Mouse (Mus musculus) small intestine, adult 2 months (tissue): ENCODE data around the gene Fkbp1a. TPM values are rescaled to one million over a fixed set of nuclear protein-coding genes. Genes with fewer than 3 reads are reported as not detected.

Experiments
- H3K27ac ChIP-seq: fragments of 200-500 bp; 2 replicates; pipeline ENCODE4 v1.5.1; 2012; ENCODE audit warnings: low read depth, low read length, control low read depth, inconsistent platforms; ENCODE audit not compliant: insufficient read depth
- H3K27me3 ChIP-seq: fragments of 200-500 bp; 2 replicates; pipeline ENCODE4 v1.6.1; 2012; ENCODE audit warnings: mild to moderate bottlenecking, moderate library complexity, low read length, inconsistent platforms; ENCODE audit not compliant: control insufficient read depth, insufficient read depth
- H3K36me3 ChIP-seq: fragments of 200-500 bp; 2 replicates; pipeline ENCODE4 v1.6.1; 2012; ENCODE audit warnings: mild to moderate bottlenecking, low read length, control low read depth, inconsistent platforms; ENCODE audit not compliant: control insufficient read depth, insufficient read depth
- H3K4me1 ChIP-seq: fragments of 200-500 bp; 2 replicates; pipeline ENCODE4 v1.6.1; 2012; ENCODE audit warnings: low read length, inconsistent platforms, mixed read lengths; ENCODE audit not compliant: control insufficient read depth, insufficient read depth, insufficient read length
- H3K4me3 ChIP-seq: fragments of 200-500 bp; 2 replicates; pipeline ENCODE4 v1.5.1; 2012; ENCODE audit warnings: low read depth, mild to moderate bottlenecking, control low read depth, inconsistent platforms, low read length, moderate library complexity
- CTCF ChIP-seq: fragments of 200-500 bp; IDR thresholded peaks from 2 replicates; pipeline ENCODE4 v1.5.1; 2012; ENCODE audit warnings: low read depth, mild to moderate bottlenecking, control low read depth, inconsistent platforms, low read length, moderate library complexity, mixed read lengths; ENCODE audit not compliant: insufficient replicate concordance, insufficient read length; ENCODE audit errors: extremely low read depth
- POLR2A ChIP-seq: fragments of 200-500 bp; IDR thresholded peaks from 2 replicates; pipeline ENCODE4 v1.6.1; 2012; ENCODE audit warnings: low read depth, mild to moderate bottlenecking, control low read depth, inconsistent platforms, low read length, moderate library complexity
- WGBS: fragments of 180-500 bp; shearing (Covaris S2); methylation state at CpG from one replicate; pipeline ENCODE4 v1.1.7; 2018; 5-methylcytosine and 5-hydroxymethylcytosine counted together
- polyA plus RNA-seq: library from polyadenylated mRNA; depleted of rRNA; stranded (reverse); fragments of >200 nt; gene quantifications from 2 replicates; pipeline ENCODE4 v1.2.3, GENCODE M21; 2012; rRNA removed

Fkbp1a gene
- polyA plus RNA-seq, 1 experiment = 65.0 TPM

DNA sequence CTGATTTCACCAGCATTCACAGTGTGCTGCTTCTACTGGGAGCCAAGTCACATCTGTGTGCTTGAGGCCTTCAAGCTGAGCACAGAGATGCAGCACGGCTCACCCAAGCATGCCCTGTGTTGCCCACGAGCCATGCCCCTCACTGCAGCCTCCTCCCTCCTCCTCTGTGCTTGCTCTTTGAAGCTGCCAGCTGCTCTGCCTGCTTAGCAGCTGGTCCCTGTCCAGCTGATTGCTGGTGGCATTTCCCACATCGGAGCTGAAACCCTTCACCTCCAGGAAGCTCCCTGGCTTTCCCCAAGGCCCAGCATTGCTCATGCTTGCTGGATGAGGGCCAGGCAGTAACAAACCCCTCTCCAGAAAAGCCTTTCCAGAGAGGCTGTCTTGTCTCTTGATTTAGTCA is 67.7 kb downstream of the Fkbp1a start:
- TF ChIP-seq POLR2A = no peak
- TF ChIP-seq CTCF = no peak
- no peaks in the 10 kb centered on the region for H3K27me3 ChIP-seq
- WGBS = 22% methylated on average over 3 of the region's 3 CpGs
- H3K27ac ChIP-seq = no peak overlapping the region
- no peak overlapping the region for H3K4me3 ChIP-seq
- 0 out of 2 replicates have a peak, but pooled peaks cover 2% of the 10 kb centered on the region for H3K4me1 ChIP-seq
- no peaks in the 10 kb centered on the region for H3K36me3 ChIP-seq

Other genes starting within 250 kb of the Fkbp1a start
- not detected in 2 replicates for gene 4921509C19Rik, start 66.3 kb upstream of the Fkbp1a start, polyA plus RNA-seq
- gene Nsfl1c, start 48.3 kb upstream of the Fkbp1a start, polyA plus RNA-seq = 14.4 and 31.1 TPM in 2 replicates
- 125 and 228 TPM in 2 replicates for gene Sdcbp2, start 30.1 kb downstream of the Fkbp1a start, polyA plus RNA-seq
- gene Snph, start 90.1 kb downstream of the Fkbp1a start, polyA plus RNA-seq = 6.6 and 21.6 TPM in 2 replicates
- gene Rad21l, start 126.0 kb downstream of the Fkbp1a start, polyA plus RNA-seq = not detected in 2 replicates
- 0.08 and 0.32 TPM in 2 replicates for gene Tmem74b, start 159.5 kb downstream of the Fkbp1a start, polyA plus RNA-seq
- gene Psmf1, start 201.7 kb downstream of the Fkbp1a start, polyA plus RNA-seq = 19.8 and 45.1 TPM in 2 replicates